Mouse (Mus musculus) layer of hippocampus, postnatal 14 days (tissue): ENCODE data around the gene Rpl23a. TPM values are rescaled to one million over a fixed set of nuclear protein-coding genes. Genes with fewer than 3 reads are reported as not detected.

ENCODE experiments used
- DNase-seq, 2 experiments: peaks; one replicate each; pipeline ENCODE4 v3.0.0; 2021 to 2022; ENCODE audit warnings: low spot score in 2 of 2, mixed read lengths in 1 of 2
- long read RNA-seq, 2 experiments: library from polyadenylated mRNA; stranded (forward); transcript quantifications; one replicate each; pipeline ENCODE4 v2.0.0; 2021
- total RNA-seq, 2 experiments: library from RNA; stranded (reverse); gene quantifications; 2 replicates each; pipeline ENCODE4 v1.2.3; 2021

Rpl23a gene
- 100 to 1,000 TPM; 674 to 733 TPM for total RNA-seq
- long read RNA-seq, experiment 1, transcript Rpl23a-201 (5 exons, 560 nt) = major isoform, 43 of 47 reads
- long read RNA-seq, experiment 1, partial matches to known transcripts = 0 of 47 reads
- long read RNA-seq, experiment 1, other reads (novel, unspliced or antisense) = 0 of 47 reads
- long read RNA-seq, experiment 2, transcript Rpl23a-201 (5 exons, 560 nt) = major isoform, 135 of 140 reads
- long read RNA-seq, experiment 2, transcript Rpl23a-202 (4 exons, 588 nt) = minor isoform, 5 of 140 reads
- long read RNA-seq, experiment 2, partial matches to known transcripts = 0 of 140 reads
- long read RNA-seq, experiment 2, other reads (novel, unspliced or antisense) = 0 of 140 reads

GRCm38 (mm10) chr11:78182961-78183844 is at the start of gene Rpl23a:
Gene Rpl23a (minus strand): TSS chr11:78183584.
- DNase-seq = peak; percentile 84 to 93

GRCm38 (mm10) chr11:78231518-78231917 is 48.1 kb upstream of the Rpl23a start:
- DNase-seq = no peak

GRCm38 (mm10) chr11:78223586-78223985 is 40.2 kb upstream of the Rpl23a start:
- DNase-seq = no peak

GRCm38 (mm10) chr11:78215709-78216317 is 32.4 kb upstream of the Rpl23a start:
- DNase-seq = peak in 1 of 2 experiments; percentile 54

GRCm38 (mm10) chr11:78213086-78213817 is 29.9 kb upstream of the Rpl23a start:
- DNase-seq = no peak

GRCm38 (mm10) chr11:78211513-78211912 is 28.1 kb upstream of the Rpl23a start:
- no peak for DNase-seq

GRCm38 (mm10) chr11:78210615-78211014 is 27.2 kb upstream of the Rpl23a start:
- no peak for DNase-seq

GRCm38 (mm10) chr11:78209886-78210285 is 26.5 kb upstream of the Rpl23a start:
- DNase-seq = no peak

- no peak for DNase-seq
Measured at GRCm38 (mm10) chr11:78207190-78207589, 23.8 kb upstream of the Rpl23a start.

GRCm38 (mm10) chr11:78205361-78206206 is 22.2 kb upstream of the Rpl23a start:
- DNase-seq = no peak

- DNase-seq = no peak
Measured at GRCm38 (mm10) chr11:78204287-78204686, 20.9 kb upstream of the Rpl23a start.

- DNase-seq = no peak
Measured at GRCm38 (mm10) chr11:78202372-78202771, 19.0 kb upstream of the Rpl23a start.

GRCm38 (mm10) chr11:78195101-78195863 is 11.9 kb upstream of the Rpl23a start:
- no peak for DNase-seq

GRCm38 (mm10) chr11:78194411-78195100 is 11.2 kb upstream of the Rpl23a start:
- DNase-seq = peak in 1 of 2 experiments; percentile 50

- DNase-seq = no peak
Measured at GRCm38 (mm10) chr11:78193113-78193512, 9.7 kb upstream of the Rpl23a start, which contains the start of gene Proca1. Gene Proca1 (plus strand): TSS chr11:78193392.

- DNase-seq = no peak
Measured at GRCm38 (mm10) chr11:78190041-78190440, 6.7 kb upstream of the Rpl23a start.

- peak; percentile 73 to 87 for DNase-seq
Measured at GRCm38 (mm10) chr11:78189234-78190040, 6.1 kb upstream of the Rpl23a start.
